Mouse (Mus musculus) cerebellum, adult 2 months (tissue): ENCODE measurements around the gene Pigw.
A peak's percentile ranks its signal among the peaks of the same experiment; 100 is the strongest.

ENCODE experiments used
- CTCF ChIP-seq: fragments of 200-500 bp; IDR thresholded peaks from 2 replicates; pipeline ENCODE4 v1.5.1; 2011; ENCODE audit warnings: low read depth, mild to moderate bottlenecking, control low read depth, low read length, moderate library complexity, borderline replicate concordance; ENCODE audit not compliant: insufficient read depth
- POLR2A ChIP-seq: fragments of 200-500 bp; IDR thresholded peaks from 2 replicates; pipeline ENCODE4 v1.6.1; 2011; ENCODE audit warnings: low read length, control low read depth, borderline replicate concordance; ENCODE audit not compliant: insufficient read depth

DNA sequence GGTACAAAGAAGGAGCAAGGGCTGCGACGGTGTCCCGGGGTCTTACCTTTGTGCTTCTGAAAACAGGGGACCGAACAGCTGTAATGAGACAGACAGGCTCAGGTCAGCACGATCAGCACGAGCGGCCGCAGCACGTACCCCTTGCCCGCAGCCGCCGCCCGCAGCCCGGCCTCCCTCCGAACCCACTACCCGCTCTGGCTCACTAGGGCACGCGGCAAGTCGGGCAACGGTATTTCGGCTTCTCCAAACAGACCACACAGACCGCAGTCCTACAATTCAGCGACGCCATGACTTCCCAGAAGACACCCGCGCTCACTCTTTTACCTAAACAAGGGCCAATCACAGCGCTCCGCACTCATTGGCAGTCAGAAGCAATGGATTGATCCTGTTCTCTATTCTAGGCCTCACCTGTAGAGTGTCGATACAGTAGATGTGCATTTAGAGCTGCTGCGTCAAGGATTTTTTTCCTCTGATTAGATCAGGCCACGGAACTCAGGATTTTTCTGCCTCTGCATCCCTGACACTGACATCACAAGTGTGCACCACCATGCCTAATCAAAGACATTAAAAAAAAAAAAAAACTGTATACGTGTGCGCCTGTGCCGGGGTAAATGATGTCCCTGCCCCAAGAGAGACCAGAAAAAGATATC lies 36.1 kb upstream of the Pigw start, which contains the start of gene Znhit3:
- TF ChIP-seq POLR2A: peak; percentile 61; the same call in 1 of the 2 replicates
- no peak for TF ChIP-seq CTCF
